Mouse (Mus musculus): Measurements from ENCODE around the gene Stip1. TPM values are rescaled to one million over a fixed set of nuclear protein-coding genes. Genes with fewer than 3 reads are reported as not detected.
"Not testable (repeated sequence)": the region's sequence is repeated elsewhere in the genome, so short reads cannot be mapped to it uniquely, and the experiment has no call there.

The Stip1 gene
- total RNA-seq, 2 experiments from 2014 or later, result 169 to 202 TPM

DNA sequence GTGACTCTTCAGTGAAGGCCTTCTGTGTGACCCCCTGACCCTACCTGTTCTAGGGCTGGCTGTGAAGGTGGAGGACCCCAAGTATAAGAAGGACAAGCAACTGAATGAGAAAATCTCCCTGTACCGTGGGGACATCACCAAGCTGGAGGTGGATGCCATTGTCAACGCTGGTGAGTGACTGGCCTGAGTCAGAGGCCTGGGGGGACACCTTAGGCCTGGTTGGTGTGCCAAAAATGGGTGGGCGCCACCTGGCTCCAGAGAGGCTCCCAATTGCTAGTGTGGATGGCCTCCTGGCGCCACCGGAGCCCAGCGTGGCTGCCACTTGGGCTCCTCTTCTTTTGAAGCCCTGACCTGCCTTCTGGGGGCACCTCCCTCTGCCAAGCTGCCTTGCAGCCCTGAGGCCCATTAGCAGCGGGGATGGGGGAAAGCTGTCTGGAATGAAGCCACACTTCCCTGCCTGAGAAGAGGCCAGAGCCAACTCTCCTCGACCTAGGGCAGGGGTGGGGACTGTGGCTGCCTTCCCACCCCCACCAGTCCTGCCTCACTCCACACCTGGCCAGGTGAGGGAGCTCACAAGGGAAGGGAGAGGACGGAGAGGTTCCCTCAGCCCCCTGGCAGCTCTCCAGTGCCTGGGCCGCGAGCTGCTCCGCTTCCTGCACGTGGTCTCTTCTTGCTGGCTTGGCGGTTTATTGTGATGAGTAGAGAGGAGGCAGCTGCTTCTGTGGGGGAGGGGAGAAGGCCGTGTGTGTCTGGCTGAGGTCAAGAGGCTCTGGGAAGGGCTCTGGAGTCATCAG is 26.5 kb upstream of the Stip1 start:
- no peak for DNase-seq (ENCODE audit: extremely low spot score in 1 of 2, low spot score in 1 of 2)

DNA sequence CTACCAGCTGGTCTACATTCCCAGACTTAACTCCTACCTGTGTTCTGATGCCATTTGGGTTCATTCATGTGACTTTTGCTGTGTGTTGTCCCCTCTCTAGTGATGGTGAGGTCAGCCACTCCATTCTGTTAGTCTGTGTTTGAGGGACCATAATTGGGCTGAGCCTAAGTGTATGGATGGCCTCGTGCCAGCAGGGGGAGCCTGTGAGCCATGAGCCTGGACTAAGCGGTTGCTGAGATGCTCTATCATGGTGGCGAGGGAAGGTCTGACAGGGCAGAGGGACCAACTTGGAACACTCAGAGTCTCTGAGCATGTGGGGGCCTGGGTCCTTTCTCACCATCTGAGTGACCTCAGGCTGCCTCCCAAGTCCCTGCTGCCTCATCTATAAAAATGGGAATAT is 24.8 kb upstream of the Stip1 start:
- DNase-seq (ENCODE audit: extremely low spot score in 1 of 2, low spot score in 1 of 2), result peak; percentile 74 to 94

DNA sequence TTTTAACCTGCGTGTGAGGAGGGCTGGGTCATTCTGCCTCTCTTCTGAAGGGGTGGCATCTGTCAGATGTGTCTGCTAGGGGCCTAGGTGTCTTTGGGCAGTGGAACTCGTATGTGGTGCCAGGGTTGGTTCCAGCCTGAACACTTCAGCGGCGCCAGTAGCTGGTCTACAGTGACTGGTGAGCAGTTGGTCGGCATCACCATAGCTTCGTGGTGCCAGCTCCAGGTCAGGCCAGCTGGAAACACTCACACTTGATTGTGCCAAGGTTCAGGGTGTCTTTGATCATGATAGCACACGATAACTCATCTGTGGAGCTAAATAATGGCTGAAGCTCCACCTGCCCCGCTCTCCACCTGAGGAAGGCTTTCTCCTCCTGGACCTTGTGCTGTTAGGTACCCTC is 23.1 kb upstream of the Stip1 start:
- DNase-seq (ENCODE audit: extremely low spot score in 1 of 2, low spot score in 1 of 2), result no peak

DNA sequence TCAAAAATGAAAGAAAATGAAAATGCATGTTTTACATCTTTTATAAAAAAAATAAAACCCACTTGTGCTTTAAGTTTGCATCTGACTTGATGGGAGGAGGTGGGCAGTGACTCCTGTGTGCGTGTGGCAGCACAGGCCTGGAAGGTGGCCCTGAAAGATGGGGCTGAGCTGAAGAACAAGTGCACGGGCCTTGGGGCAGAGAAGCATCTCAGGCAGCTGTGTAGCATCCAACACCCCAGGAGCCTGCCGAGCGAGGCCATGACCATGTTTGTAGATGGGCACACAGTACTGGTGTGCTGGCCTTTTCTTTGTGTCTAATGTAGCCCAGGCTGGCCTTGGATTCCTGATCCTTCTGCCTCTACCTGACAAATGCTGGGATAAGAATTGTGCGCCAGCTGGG is 22.3 kb upstream of the Stip1 start:
- no peak for DNase-seq (ENCODE audit: extremely low spot score in 1 of 2, low spot score in 1 of 2)

DNA sequence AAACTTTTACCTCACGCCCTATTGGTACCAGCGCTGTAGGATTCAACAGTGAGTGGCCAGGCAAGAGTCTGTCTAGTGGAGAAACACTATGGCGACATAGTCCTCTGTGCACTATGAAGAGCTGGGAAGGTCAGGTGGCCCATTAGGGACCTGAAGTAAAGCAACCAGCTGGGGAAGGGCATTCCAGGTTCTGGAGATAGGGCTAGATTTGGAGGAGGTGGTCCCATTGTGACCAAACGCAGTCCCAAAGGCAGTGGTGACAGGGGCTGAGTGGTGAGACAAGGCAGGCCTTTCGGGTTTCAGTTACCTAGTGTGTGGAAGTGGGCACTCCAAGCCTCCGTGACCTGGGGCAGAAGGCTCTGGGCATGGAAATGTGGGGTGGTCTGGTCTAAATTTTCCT is 18.8 kb upstream of the Stip1 start:
- DNase-seq (ENCODE audit: extremely low spot score in 1 of 2, low spot score in 1 of 2), result no peak

DNA sequence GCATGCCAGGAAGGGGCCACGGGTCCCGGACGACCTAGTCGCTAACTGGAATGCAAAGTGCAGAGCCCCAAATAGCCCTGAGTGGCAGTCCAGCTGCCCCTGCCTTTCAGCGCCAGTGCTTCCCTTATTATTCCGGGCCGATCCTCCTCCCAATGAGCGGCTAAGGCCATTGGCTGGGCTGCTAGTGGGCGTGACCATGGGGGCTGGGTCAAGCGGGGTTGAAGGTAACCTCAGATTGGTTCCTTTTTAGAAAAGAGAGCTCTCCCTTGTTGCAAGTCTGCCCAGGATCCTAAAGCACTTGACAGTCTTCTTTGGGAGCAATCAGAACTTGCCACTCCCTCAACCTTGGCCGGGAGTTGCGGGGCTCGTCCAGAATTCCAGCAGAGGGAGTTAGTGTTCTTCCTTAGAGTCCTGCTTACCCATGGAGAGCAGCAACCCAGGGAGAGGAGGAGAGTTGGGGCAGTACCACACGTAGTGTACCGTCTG is 18.0 kb upstream of the Stip1 start:
- peak in 1 of 2 experiments; percentile 36 for DNase-seq (ENCODE audit: extremely low spot score in 1 of 2, low spot score in 1 of 2)

DNA sequence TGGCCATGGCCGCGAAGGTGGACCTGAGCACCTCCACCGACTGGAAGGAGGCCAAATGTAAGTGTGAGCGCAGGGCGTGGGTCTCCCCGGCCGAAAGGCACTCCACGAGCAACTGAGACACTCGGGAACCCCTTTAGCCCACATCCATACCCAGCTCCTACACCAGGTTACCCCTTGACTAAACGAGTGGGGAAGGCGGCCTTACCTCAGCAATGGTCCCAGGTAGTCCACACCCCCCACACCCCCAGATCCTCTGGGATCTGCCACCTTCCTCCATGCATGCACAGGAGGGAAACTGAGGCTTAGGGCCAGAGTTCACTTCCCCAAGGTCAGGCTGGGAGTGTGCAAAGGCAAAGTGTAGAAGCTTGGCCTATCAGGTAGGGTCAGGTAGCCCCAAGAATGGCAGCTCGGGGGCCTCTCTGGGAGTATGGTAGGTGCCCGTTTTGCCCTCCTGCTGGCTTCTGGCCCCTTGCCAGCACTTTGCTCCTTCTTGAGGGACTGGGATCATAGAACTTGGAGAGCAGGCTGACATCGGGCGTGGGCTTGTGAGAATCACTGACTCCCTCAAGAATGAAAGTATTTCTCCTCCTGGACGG is 17.5 kb upstream of the Stip1 start:
- DNase-seq (ENCODE audit: extremely low spot score in 1 of 2, low spot score in 1 of 2), result peak in 1 of 2 experiments; percentile 46

DNA sequence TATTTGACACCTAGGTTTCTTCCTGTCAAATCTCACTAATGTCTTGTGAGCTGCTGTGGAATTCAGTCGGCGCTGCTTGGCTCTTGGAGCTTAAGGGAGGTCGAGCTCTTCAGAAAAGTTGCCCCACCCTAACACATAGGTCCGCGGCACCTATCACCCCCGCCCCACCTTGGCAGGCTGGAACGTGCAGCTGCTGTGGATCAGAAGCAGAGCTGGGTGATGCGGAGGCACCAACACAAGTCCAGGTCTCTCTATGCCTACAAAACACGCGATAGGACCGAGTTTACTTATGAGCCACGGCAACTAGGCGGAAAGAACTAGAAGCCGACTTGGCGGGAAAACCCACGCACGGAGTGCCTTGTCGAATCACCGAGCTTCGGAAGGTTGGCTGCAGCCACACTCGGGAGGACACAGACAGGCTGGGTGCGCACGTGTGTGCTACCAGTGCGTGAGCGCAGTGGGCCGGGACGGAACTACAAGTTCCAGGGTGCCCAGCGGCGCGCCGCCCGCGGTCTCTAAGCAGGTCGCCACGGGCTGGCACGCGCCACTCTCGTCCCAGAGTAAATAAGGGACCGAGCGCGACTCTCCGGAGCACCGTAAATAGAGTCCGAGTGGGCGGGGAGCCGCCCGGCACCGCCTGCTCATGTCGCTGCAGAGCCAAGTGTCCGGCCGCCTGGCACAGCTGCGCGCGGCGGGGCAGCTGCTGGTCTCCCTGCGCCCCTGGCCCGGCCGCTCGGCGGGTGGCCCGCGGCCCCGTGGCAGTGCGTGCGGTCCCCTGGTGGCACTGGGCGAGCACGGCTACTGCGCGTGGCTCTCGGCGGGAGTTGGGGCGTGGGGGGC is 16.7 kb upstream of the Stip1 start, which contains the start of gene Macrod1:
Gene Macrod1, plus strand, starts transcription at position 563 of the 840 bp plus-strand sequence.
- peak; percentile 69 to 72 for DNase-seq (ENCODE audit: extremely low spot score in 1 of 2, low spot score in 1 of 2)

DNA sequence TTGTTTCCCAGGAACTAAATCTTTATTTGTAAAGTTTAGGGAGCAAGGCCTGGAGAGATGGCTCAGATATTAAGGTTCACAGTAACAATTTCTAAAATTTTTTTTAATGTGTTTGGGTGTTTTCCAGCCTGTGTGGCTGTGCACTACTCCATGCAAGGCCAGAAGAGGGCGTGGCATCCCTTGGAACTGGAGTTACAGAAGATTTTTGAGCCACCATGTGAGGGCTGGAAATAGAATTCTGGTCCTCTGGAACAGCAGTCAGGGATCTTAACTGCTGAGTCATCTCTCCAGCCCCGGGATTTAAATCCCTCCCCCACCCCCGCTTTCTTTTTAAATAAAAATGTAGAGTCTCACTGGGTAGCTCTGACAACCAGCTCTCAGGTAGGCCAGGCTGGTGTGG is 15.4 kb upstream of the Stip1 start:
- DNase-seq (ENCODE audit: extremely low spot score in 1 of 2, low spot score in 1 of 2), result no peak

DNA sequence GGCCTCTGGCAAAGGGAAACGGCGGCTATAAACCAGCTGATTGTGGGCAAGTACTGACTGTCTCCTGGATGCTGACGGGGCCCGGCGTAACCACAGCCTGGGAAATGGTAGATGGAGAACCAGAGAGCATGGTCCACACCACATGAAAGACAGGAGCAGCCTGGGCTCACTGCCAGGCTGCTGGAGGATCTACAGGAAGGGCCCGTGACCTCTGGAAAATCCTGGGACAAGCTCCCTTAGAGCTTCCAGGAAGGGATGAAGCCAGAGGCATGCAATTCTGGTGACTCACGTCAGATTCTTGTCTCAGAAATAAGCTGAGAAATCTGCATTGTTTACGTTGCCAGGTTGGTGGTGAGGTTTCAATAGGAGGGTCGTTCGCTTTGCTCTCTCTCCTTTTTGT is 15.0 kb upstream of the Stip1 start:
- DNase-seq (ENCODE audit: extremely low spot score in 1 of 2, low spot score in 1 of 2), result no peak

DNA sequence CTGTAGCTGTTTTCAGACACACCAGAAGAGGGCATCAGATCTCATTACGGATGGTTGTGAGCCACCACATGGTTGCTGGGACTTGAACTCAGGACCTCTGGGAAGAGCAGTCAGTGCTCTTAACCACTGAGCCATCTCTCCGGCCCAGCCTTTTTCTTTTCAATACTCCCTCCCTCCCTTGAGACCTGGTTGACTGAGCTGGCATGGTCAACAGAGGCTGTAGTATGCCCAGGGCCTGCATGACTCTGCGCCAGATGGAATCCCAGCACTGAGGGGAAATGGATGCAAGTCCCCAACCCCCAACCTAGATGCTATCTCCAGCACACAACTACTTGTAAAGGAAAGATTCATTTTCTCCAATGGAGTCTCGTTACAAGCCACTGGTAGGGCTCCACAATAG is 13.6 kb upstream of the Stip1 start:
- DNase-seq (ENCODE audit: extremely low spot score in 1 of 2, low spot score in 1 of 2), result not testable (repeated sequence)

DNA sequence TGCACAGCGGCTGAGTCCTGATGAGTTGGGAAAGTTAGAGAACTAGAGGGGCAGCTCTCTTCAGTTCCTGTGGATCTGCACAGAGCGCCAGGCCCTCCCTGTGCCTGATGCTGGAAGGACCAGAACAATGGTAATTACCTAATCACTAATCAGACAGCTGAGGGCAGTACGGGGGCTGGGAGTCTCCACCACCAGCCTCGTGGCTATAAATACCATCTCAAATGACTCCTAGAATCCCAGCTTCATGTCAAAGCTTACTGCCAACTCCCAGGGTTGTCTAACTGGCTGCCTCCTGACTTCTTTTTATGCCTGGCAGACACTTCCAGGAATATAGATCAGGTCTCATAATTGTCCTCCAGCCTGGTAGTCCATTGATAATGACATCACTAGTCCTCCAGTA is 4.9 kb upstream of the Stip1 start:
- DNase-seq (ENCODE audit: extremely low spot score in 1 of 2, low spot score in 1 of 2), result no peak

DNA sequence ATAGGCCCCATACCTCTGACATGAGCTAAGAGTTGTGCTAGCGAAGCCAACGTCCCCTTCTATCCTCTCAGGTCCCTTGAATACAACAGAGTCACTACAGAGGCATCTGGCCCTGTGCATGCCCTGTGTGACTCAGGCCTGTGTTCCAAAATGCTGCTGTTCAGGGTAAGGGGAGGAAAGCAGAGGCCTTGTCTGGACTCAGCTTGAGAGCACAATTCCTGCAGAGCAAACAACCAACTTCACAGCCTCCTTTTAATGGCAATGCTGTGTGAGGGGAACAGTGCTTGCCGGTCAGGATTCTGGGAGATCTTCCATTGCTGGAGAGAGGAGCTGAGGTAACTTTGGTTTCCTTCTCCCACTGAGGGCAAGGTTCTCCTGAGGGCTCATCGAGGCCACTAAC is 4.5 kb upstream of the Stip1 start:
- DNase-seq (ENCODE audit: extremely low spot score in 1 of 2, low spot score in 1 of 2), result no peak

DNA sequence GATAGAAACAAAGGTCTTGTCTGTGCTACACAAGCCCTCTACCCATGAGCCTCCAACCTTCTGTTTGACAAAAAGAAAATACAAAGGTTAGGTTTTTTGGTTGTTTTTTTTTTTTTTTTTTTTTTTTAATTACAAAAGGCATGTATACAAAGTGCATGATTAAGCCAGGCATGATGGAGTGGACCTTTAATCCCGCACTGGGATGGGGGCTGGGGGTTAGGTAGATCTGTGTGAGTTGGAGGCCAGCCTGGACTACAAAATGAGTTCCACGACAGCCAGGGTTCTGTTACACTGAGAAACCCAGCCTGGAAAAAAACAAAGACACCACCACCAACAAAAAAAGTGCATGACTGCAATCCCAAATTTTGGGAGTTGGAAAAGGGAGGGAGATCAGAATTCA is 1.4 kb upstream of the Stip1 start:
- DNase-seq (ENCODE audit: extremely low spot score in 1 of 2, low spot score in 1 of 2), result no peak

DNA sequence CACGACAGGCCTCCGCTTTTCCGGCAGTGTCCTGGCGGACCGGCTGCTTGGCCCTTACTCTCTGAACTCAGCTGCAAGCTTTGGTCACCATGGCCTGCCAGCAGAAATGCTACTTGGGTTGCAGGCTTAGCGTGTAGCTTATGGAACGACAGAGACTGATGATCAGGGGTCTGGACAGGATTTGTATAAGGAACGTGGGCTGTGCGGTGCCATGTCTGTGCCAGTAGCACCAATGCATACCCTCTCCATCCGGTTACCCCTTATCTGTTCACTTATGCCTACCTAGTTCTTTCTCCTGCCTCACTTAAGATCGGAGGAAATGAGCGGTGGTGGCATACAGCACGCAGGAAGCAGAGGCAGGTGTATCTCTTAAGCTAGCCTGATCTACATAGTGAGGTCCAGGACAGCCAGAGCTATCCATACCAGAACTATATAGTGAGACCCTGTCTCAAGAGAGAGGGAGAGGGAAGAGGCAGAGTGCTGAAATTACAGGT is 917 bp upstream of the Stip1 start:
- no peak for DNase-seq (ENCODE audit: extremely low spot score in 1 of 2, low spot score in 1 of 2)

DNA sequence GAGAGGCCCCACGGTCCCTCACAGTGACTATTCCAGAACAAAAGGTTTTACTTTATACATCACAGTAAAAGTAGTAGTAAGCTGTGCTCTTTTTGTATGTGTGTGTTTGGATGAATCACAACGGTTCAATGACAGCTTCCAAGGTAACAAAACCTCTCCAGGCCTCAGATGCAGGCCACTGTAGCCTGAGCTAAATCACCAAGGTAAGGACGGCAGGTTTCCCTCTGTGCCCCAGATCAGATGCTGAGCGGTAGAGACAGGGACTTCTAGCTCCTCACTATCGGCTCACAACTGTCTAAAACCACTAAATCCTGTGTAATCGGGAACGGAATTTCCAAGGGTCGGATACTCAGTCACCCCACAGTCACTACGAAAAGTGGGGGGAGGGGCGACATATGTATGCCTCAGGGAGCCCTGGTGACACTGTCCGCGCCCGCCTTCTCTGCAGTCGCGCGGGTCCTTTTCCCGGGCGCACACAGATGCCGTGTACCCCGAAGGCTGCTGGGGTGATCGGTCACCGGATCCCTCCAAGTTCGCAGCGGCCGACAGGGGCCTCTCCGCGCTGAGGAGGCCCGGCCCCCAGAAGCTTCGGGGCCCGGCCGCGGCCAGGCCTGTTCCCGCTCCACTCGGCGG is 563 bp downstream of the Stip1 start:
- peak; percentile 39 to 44 for DNase-seq (ENCODE audit: extremely low spot score in 1 of 2, low spot score in 1 of 2)

DNA sequence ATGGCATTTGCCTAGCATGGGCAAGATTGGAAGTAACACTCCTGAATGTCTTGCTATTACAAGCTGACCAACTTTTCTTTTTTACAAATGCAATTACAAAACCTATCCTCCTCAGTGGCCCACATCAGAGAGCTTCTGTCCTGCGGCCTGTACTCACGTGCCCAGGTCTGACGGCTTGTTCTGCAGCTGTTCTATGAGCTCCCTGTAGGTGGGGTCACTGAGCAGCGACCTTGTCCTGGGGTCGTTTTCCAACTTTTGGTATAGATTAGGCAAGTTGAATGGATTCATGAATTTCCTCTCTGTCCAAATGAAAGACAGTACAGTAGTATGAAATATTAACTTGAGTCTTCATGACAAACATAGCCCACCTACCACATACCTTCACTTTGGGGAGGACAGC is 5.8 kb downstream of the Stip1 start:
- no peak for DNase-seq (ENCODE audit: extremely low spot score in 1 of 2, low spot score in 1 of 2)

DNA sequence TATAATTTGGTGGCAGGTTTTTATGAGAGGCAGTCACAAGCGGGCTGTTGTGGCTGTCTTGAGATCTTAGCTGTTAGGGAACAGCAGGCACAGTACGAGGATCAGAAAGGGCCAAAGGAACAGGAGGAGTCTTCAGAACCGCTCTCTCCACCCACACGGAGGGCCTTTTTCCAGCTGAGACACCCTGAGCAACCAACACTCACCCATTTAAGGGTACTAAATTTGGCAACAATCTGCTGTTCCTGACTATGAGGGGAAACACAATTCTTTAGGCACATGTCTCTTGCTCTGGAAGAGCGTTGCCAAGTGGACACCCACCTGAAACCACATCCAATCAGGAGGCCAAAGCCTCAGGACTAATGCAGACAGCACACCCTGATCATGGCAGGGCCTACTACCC is 10.2 kb downstream of the Stip1 start:
- no peak for DNase-seq (ENCODE audit: extremely low spot score in 1 of 2, low spot score in 1 of 2)

DNA sequence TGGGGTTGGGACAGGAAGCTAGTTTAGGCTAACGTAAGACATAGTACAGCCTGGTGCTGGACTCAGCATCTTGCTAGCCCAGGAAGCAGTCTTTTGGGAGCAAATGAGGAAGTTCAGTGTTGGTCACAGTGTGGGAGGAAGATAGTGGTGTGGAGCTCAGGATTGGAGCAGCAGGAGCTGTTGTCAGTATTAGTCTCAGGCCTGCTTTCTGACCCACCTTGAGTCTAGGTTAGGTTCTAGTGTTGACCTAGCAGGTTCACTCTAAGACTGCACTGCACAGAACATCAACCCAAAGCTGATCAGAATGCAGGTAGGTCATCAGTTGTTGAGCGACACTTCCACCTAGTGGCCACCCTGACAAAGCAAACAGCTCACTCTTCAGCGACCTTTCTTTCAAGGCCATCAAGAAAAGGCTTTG is 19.5 kb downstream of the Stip1 start:
- peak in 1 of 2 experiments; percentile 38 for DNase-seq (ENCODE audit: extremely low spot score in 1 of 2, low spot score in 1 of 2)

DNA sequence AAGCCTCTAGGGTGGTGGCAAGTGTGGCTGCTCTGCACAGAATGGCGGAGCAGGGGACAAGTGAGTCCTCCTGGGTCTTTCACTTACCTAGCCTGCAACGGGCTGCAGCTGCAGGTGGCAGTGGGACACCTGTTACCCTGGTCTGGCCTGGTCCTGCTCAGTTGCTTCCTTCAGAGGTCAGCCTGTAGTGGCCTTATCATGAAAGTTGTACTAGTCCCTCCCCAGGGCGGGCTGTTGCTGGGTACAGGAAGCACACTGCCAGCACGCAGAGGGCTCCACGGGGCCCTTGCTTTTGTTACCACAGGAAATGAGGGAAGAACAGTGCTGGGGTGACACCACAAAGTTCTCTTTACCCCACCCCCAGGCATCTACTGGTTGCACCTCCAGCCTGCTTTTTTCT is 20.6 kb downstream of the Stip1 start, which contains the start of gene Fermt3:
Gene Fermt3, minus strand, starts transcription at position 279 of the 400 bp plus-strand sequence.
- no peak for DNase-seq (ENCODE audit: extremely low spot score in 1 of 2, low spot score in 1 of 2)

All from layer of hippocampus, postnatal 25 days (tissue).